Mouse (Mus musculus) layer of hippocampus, postnatal 36 days (tissue): Measurements from ENCODE around the gene Ncoa6. TPM values are rescaled to one million over a fixed set of nuclear protein-coding genes. Genes with fewer than 3 reads are reported as not detected.
"Not testable (repeated sequence)": the region's sequence is repeated elsewhere in the genome, so short reads cannot be mapped to it uniquely, and the experiment has no call there.

Experiments
- DNase-seq, 2 experiments: peaks; one replicate each; pipeline ENCODE4 v3.0.0; 2022
- total RNA-seq, 2 experiments: library from RNA; stranded (reverse); gene quantifications; 2 replicates each; pipeline ENCODE4 v1.2.3; 2021

Gene Ncoa6
- 10 to 100 TPM; 59.2 to 75.4 TPM for total RNA-seq

DNA sequence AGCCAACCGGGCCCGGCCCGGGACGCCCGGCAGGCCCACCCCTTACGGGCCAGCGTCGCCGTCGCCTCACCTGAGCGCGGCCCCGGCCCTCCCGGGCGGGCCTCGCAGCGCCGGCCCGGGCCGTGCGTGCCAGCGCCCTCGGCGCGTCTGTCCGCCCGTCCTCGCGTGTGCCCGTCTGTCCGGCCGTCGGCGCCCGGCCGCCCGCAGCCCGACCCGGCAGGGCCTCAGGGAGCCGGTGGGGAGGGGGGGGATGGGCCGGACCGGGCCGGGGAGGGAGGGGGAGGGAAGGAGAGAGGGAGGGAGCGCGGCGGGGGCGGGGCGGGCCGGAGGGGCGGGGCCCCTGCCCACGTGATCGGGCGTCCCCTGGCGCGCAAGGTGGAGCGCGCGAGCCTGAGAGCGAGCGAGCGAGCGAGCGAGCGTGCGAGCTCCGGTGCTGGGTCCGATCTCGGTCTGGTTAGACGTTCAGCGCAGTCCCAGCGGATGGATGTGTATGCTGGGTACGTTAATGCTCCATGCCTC lies at the start of gene Ncoa6:
Gene Ncoa6, minus strand, starts transcription at position 325 of the 519 bp plus-strand sequence.
- DNase-seq: peak; percentile 43 to 58

DNA sequence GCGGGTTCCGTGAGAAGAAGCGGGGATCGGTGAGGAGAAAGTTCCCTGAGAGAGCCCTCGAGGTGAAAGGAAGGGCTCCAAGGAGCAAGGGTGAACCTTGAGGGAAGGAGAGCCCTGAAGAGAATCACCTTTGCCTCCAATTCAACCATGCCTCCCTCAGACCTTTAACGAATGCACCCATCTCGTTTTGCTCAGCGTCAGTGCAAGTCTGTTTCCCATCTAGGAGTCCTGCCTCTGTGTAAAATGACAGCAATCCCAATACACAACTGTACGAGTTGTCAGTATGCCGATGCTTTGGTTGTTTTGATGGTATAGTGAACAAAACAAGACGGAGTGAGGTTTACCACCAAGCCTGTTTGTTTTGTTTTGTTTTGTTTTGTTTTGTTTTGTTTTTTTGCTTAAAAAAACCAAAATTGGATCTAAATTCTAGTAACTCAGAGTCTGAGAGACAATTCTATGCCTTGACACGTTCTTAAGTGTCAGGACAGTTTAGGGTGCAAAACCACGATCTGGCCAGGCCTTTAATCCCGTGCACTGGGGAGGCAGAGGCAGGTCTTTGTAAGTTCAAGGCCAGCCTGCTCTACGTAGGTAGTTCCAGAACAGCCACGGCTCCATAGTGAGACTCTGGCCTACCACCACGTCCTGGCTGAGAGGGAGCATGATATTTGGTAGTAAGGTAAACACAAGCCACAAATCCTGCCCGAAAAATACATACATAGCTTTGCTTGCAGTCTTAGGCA lies 45.0 kb upstream of the Ncoa6 start:
- DNase-seq: no peak

GRCm38 (mm10) chr2:155517455-155518423 lies 44.0 kb upstream of the Ncoa6 start, which contains the start of the genes Acss2 and Ggt7:
TSS of gene Acss2 (plus strand) at chr2:155517948.
TSS of gene Ggt7 (minus strand) at chr2:155518237.
- peak; percentile 98 for DNase-seq

GRCm38 (mm10) chr2:155515941-155516340 lies 42.2 kb upstream of the Ncoa6 start:
- peak in 1 of 2 experiments; percentile 70 for DNase-seq

- DNase-seq: peak; percentile 85 to 86
These were observed 41.0 kb upstream of the Ncoa6 start for GRCm38 (mm10) chr2:155514666-155515065.

- DNase-seq: peak in 1 of 2 experiments; percentile 51
These were observed 39.8 kb upstream of the Ncoa6 start for GRCm38 (mm10) chr2:155513543-155513942.

DNA sequence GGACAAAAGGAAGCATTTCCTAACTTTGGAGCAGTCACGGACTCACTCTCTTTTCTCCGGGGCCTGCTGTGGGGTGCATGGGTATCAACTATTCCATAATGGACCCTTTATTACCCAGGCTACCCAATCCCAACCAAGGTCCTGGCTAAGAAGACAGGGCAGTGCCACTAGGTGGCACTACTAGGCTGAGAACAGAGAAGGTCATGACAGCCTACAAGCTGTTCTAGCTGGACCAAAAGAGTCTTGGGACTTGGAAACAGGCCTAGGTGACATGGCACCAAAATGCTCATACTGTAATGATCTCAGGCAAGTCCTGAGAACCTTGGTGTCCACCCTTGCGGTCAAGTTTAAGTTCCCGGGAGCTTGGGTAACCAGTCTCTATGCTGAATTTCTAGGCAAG lies 38.8 kb upstream of the Ncoa6 start:
- DNase-seq: no peak

DNA sequence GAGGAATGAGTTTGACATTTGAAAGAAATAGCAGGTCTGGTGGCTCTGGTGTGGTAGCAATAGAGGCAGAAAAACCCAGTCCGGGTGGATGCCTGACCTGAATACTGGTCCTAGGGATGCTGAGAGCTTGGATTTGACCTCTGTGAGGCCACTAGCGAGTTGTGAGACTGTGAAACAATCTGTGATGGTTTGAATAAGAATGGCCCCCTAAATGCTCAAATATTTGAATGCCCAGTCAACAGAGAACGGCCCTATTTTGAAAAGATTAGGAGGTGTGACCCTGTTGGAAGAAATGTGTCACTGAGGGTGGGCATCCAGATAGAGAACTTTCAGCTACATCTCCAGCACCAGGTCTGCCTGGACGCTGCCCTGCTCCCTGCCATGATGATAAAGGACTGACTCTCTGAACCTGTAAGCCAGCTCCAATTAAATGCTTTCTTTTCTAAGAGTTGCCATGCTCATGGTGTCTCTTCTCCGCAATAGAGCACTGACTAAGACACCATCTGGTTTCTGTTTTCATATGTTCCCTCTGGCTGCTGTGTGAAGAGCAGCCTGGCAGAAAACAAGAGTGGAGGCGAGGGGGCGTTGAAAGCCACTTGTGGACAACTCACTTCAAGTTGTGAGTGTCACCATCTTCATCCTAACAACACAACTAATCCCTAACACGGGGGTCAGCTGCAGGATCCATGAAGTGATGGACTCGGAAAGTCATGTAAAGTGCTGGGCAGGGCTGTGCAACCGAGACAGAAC lies 34.2 kb upstream of the Ncoa6 start:
- DNase-seq: peak; percentile 51 to 58

- no peak for DNase-seq
These were observed 32.1 kb upstream of the Ncoa6 start for GRCm38 (mm10) chr2:155505811-155506210.

DNA sequence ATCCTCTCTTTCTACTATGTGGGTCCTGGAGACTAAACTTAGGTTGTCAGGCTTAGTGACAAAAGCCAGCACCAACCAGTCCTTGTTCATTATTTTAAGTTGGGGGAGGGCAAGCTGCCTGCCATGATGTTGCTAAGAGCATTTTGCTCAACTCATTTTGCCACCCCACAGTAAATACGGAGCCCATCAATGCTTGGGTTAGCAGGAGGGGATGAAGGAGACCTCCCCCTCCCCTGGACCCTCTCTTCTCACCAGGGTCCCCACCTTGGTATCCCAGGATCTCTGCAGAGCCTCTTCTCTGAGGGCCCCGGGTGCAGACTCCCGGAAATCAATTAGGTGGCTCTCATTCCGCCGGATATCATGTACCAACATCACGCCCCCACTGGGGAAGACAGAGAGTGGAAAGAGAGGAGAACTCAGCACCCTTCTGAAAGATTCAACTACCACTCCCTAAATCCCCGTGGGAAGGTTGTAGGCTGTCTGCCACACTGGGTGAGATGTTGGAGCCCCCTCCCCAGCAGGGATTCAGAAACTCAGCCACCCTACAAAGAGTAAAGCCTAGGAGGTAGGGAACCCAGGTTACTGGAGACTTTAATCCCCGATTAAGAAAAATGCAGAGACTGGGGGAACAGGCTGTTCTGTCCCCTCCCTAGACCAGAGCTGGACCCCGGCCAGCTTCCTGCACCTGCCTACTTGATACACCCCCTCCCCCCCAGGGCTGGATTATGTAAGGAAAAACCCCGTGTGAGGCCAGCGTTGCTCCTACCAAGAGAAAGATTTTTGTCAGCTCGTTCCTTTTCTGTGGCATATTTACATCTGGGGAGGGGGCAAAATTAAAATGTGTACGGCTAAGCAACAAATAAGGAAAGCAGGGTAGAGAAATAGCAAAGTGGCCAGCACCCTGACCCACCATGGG lies 31.0 kb upstream of the Ncoa6 start:
- DNase-seq: no peak

DNA sequence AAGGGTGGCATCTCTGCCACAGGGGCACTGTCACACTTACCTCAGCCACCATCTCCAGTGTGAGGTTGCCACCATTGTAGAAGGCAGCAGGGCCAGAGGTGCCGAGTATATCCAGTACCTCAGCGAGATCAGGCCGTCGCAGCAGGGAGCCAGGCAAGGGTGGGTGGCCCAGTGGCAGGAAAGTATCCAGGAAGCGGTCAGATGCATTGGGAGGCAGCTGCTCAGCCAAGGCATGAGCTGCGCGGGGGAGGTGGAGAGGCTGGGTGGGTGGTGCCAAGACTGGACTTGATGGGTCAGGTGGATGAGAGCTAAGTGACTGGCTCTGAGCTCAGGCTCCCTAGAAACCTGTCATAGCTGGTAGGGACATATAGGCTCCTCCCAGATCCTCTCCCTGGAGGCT lies 28.9 kb upstream of the Ncoa6 start:
- no peak for DNase-seq

DNA sequence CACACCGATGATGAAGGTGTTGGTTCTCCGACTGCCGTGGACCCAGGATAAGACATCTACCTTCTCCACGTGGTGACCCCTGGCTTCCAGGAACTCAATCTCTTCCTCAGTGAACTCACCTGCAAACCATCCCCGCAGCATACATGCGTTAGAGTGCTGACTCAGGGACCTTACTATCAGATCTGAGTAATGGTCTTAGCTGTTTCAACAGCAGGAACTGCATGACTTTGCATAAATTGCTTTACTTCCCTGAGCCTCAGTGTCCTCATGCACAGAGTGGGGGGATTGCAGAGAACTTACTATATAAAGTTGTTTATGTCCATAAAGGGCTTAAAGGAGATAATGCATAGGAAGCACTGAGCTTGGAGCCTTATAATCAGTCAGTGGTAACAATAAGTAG lies 17.3 kb upstream of the Ncoa6 start:
- DNase-seq: no peak

DNA sequence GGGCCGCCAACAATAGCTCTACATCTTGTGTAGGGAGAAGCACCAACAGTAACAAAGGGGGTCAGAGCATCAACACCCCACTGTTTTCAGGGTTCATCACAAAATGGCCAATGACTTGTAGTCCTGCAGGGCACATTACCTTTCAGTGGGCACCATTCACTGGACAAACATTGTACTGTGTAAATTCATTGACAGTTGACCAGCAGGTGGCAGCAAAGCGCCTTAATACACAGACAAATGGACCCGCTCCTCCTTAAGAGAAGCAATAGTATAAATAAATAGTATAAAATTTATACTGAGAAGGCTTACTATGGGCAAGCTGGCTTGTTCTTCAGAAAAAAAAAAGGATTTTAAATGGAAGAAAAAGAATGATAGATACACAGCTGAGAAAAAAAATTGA lies 8.3 kb upstream of the Ncoa6 start:
- DNase-seq: no peak

GRCm38 (mm10) chr2:155472671-155473569 lies 774 bp downstream of the Ncoa6 start:
- peak; percentile 39 to 53 for DNase-seq

DNA sequence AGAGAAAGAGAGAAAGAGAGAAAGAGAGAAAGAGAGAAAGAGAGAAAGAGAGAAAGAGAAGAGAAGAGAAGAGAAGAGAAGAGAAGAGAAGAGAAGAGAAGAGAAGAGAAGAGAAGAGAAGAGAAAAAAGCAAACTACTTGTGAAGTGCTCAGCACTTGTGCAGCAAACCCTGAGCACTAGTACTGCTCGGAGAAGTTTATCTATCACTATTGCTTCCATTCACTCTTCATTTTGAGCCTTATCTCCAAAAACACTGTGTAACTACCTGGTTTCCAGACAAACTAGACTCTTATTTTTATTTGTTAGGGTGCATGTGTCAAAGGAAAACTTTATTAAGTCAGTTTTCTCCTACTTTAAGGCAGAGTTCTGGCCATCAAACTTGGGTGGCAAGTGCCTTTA lies 6.8 kb downstream of the Ncoa6 start:
- DNase-seq: no peak

- no peak for DNase-seq
These were observed 20.1 kb downstream of the Ncoa6 start for GRCm38 (mm10) chr2:155453591-155453990.

GRCm38 (mm10) chr2:155451256-155451655 lies 22.4 kb downstream of the Ncoa6 start:
- DNase-seq: no peak

GRCm38 (mm10) chr2:155447906-155448305 lies 25.8 kb downstream of the Ncoa6 start:
- not testable (repeated sequence) for DNase-seq

DNA sequence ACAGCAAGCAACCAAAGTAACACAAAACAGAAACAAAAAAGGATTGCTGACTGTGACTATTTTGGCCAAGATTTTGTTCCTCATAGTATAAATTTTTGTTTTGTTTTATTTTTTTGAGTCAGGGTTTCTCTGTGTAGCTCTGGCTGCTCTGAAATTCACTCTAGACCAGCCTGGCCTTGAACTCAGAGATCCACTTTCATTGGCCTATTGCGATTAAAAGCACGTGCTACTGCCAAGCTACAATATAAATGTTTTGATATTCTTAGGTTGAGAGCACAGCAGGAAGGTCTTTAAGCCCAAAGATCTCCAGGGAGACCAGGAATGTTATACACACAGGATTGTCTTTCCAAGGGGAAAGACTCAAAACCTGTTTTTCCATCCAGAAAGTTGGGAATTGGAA lies 30.2 kb downstream of the Ncoa6 start:
- no peak for DNase-seq

DNA sequence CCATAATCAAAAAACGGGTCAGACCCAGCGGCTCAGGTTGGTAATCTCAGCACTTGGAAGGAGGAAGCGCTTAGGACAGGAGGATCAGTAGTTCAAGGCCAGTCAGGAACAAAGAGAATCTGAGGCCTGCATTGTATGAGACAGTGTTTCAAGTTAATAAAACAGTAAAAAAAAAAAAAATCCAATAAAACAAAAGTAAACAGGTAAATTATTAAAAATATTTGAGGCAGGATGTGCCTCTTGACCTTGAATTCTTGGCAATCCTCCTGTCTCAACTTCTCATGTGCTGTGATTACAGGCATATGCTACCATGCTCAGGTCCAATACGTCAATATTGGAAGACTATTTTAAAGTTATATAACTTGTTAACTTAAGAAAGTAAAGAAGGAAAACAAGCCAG lies 30.8 kb downstream of the Ncoa6 start:
- DNase-seq: no peak
